Mouse (Mus musculus) monocyte, adult 59 days (primary cell): ENCODE measurements around the gene Gm14139. TPM values are rescaled to one million over a fixed set of nuclear protein-coding genes. Genes with fewer than 3 reads are reported as not detected.

Experiments used
- total RNA-seq, 2 experiments: library from RNA; stranded (reverse); gene quantifications; one replicate each; pipeline ENCODE4 v1.2.4; 2023

Gm14139 gene
- not detected for total RNA-seq

DNA sequence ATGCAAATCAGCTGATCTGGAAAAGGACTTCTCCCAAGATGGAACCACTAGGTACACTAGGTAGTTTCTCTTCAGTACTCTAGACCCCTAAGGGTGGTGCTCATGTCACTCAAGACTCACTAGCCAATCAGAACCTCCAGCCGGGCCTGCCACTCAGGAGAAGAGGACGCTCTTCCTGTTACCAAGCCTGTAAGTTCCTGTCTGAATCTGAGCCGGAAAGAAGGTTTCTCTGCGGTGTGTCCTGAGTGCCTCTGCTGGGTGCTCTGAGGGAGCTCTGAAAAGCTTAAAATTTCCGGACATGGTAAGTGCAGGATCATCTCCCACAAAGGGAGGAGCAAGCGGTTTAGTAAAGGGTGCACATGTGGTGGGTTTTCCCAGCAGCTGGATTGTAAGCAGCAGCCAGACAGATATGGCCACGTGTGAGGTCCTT, at the start of gene Gm14139:
Gm14139 (plus strand) TSS at position 186 of the 430 bp plus-strand sequence.

DNA sequence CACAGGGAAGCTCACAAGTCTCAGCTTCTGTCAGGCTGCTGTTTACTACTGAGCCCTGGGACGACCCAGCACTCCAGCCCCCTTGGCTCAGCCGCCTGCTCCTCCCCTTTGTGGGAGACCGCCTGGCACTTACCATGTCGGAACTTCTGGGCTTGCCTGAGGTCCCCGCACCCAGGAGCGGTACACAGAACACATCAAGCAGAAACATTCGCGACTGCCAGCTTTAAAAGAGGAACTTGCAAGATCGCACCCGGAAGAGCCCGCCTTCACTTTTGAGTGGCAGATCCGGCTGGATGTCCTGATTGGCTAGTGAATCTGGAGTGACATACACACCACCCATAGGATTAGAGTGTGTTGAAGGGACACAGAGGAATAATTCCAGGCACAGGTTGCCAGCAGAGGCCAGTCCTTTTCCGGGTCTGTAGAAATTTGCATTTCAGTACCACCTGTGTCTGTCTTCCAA, 45.1 kb upstream of the Gm14139 start, which contains the start of gene Zfp120:
Zfp120 (minus strand) TSS at position 274 of the 463 bp plus-strand sequence.

DNA sequence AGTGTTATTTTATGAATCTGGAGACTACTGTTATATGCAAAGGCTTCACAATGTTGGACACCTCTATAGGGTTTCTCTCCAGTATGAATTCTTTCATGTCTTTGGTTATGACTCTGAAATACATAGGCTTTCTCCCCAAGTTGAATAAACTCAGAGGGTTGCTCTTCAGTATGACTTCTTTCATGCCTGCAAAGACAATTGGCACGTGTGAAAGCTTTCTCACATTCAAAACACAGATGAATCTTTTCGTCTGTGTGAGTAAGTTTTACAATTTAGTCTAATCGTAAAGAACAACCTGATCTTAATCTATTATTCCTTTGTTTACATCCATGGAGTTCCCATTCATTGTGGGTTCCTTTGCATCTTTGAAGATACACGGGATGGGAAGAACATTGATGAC, 2.0 kb upstream of the Gm14139 start, which contains the start of gene Gm10770:
Gm10770 (minus strand) TSS at position 101 of the 400 bp plus-strand sequence.

DNA sequence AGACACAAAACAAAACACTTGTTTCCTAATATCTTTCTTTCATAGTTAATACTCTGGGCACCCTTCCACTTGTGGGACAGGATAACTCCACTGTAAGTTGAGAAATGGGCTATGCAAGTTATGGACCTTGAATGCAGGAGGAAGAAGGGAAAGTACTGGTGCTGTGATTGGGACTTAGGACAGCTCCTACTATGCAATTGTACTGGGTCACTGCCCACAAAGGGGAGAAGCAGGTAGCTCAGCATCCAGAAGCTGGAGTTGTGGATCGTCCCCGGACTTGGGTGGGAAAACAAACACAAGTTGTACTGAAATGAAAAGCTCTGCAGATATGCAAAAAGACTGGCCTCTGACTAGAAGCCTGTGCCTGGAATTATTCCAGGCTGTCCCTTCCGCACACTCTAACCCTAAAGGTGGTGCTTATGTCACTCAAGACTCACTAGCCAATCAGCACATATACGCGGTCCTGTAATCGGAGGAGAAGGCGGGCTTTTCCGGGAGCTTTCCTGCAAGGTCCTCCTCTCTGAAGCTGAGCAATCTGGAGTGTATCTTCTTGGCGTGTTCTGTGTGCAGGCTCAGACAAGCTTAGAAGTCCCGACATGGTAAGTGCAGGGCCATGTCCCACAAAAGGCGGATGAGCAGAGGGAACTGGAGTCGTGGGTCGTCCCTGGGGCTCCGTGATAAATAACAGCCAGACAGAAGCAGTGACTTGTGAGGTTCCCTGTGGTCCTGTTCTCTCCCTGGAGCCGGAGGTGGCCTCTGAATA, 36.2 kb downstream of the Gm14139 start, which contains the start of gene Zfp937:
Zfp937 (plus strand) TSS at position 474 of the 763 bp plus-strand sequence.

Other genes starting within 250 kb of the Gm14139 start
- 10 to 100 TPM; 15.7 to 16.2 TPM for gene Zfp120, start 45.0 kb upstream of the Gm14139 start, total RNA-seq
- not detected for gene Gm10770, start 2.1 kb upstream of the Gm14139 start, total RNA-seq
- 1 to 10 TPM; 4.3 to 5.5 TPM for gene Zfp937, start 36.3 kb downstream of the Gm14139 start, total RNA-seq
- 10 to 100 TPM; 16.7 to 16.8 TPM for gene Gm21994, start 73.8 kb downstream of the Gm14139 start, total RNA-seq
- under 1 TPM in 1 of 2 experiments, not detected in 1; 0.18 TPM for gene Gm14124, start 75.8 kb downstream of the Gm14139 start, total RNA-seq
- gene Gm10130, start 141.9 kb downstream of the Gm14139 start, total RNA-seq: 10 to 100 TPM in 1 of 2 experiments, 1 to 10 TPM in 1; 8.8 to 10.4 TPM
- 1 to 10 TPM; 3.8 to 4.2 TPM for gene 3300002I08Rik, start 181.0 kb downstream of the Gm14139 start, total RNA-seq